In genomic region chr9:20765274-20765673, GRCm38 (mm10) we compare ENCODE assay signal across 24 mouse cellular contexts. TPM values are rescaled to one million over a fixed set of nuclear protein-coding genes. Genes with fewer than 3 reads are reported as not detected.
A peak's percentile ranks its signal among the peaks of the same experiment; 100 is the strongest.
DNase-seq lines count a peak whose midpoint lies in the region; ATAC-seq lines count a peak whose summit lies in the region.
"Had no signal": no experiment of that assay in that cellular context is flagged by ENCODE, and none has a peak within 500 bp of the region (broad histone marks: within the 10 kb centered on the region; RNA-seq: fewer than 3 reads in every experiment).

No protein-coding gene starts in this region.

- WGBS in hindbrain, embryonic 14.5 days, result 88% methylated on average over 2 of the region's 2 CpGs

- no peak overlapping the region for H3K4me3 ChIP-seq in hindbrain, embryonic 14.5 days (replicated peaks; ENCODE audit: low read length)
- H3K4me3 ChIP-seq: embryonic facial prominence, embryonic 10.5 days; forebrain, embryonic 12.5 days; hindbrain, embryonic 12.5 days; intestine, embryonic 15.5 days; left cerebral cortex, adult 2 months; limb, embryonic 10.5 days had no signal

- peak; percentile 74 for DNase-seq in CD4-positive, CD25-positive, alpha-beta regulatory T cell, adult 2 months (ENCODE audit: low read depth, low spot score)
- peak; percentile 70 for DNase-seq in T-cell, adult 2 months (ENCODE audit: low spot score)
- DNase-seq in hindbrain, embryonic 14.5 days (ENCODE audit: low spot score), result no peak
- no peak for DNase-seq in frontal cortex, postnatal 14 days (ENCODE audit: low spot score in 2 of 2)
- DNase-seq in testis, postnatal 14 days (ENCODE audit: low spot score), result no peak
- DNase-seq in adipocyte (ENCODE audit: low spot score), result no peak
- DNase-seq: cerebellum, adult 8-10 months; heart, adult 11 months; kidney, adult 9 months; kidney, postnatal 25 days; liver, postnatal 0 days; lung, postnatal 10 days had no signal

- H3K4me2 ChIP-seq in hindbrain, embryonic 14.5 days (replicated peaks), result no peak overlapping the region
- H3K4me2 ChIP-seq: forebrain, embryonic 12.5 days; hindbrain, embryonic 12.5 days; intestine, embryonic 15.5 days had no signal

- H3K9me3 ChIP-seq in hindbrain, embryonic 14.5 days (ENCODE audit: control insufficient read depth, low read length), result no peaks in the 10 kb centered on the region
- H3K9me3 ChIP-seq: embryonic facial prominence, embryonic 10.5 days; forebrain, embryonic 12.5 days; hindbrain, embryonic 12.5 days; intestine, embryonic 15.5 days; limb, embryonic 10.5 days had no signal

- no peaks in the 10 kb centered on the region for H3K4me1 ChIP-seq in hindbrain, embryonic 14.5 days (replicated peaks; ENCODE audit: control insufficient read depth, insufficient read depth, low read length)
- H3K4me1 ChIP-seq: embryonic facial prominence, embryonic 10.5 days; intestine, embryonic 15.5 days had no signal

- H3K36me3 ChIP-seq in hindbrain, embryonic 14.5 days (replicated peaks; ENCODE audit: control insufficient read depth, insufficient read depth), result no peaks in the 10 kb centered on the region
- H3K36me3 ChIP-seq: embryonic facial prominence, embryonic 10.5 days; forebrain, embryonic 12.5 days; hindbrain, embryonic 12.5 days; intestine, embryonic 15.5 days; limb, embryonic 10.5 days had no signal

- no peaks in the 10 kb centered on the region for H3K27me3 ChIP-seq in hindbrain, embryonic 14.5 days (ENCODE audit: control insufficient read depth, insufficient read depth, low read length)
- H3K27me3 ChIP-seq: forebrain, embryonic 12.5 days; intestine, embryonic 15.5 days; Patski had no signal

- H3K27ac ChIP-seq in hindbrain, embryonic 14.5 days, result no peak overlapping the region
- H3K27ac ChIP-seq: embryonic facial prominence, embryonic 10.5 days; forebrain, embryonic 12.5 days; hindbrain, embryonic 12.5 days; intestine, embryonic 15.5 days; left cerebral cortex, adult 2 months; limb, embryonic 10.5 days had no signal

- ATAC-seq in inflammation-experienced regulatory T-cells, adult 6 months, result peak; percentile 90
- ATAC-seq in hindbrain, embryonic 14.5 days (ENCODE audit: low FRiP score), result no peak
- ATAC-seq: intestine, embryonic 15.5 days; liver, postnatal 0 days; midbrain, embryonic 16.5 days; Patski had no signal

- no peak overlapping the region for H3K9ac ChIP-seq in hindbrain, embryonic 14.5 days
- H3K9ac ChIP-seq: forebrain, embryonic 12.5 days; hindbrain, embryonic 12.5 days; intestine, embryonic 15.5 days; liver, postnatal 0 days had no signal

RNA-seq across cellular contexts. Expression of gene Olfm2, which starts 19.1 kb away (rescaled TPM):
- under 1 TPM in 1 of 3 experiments, not detected in 2; 0.90 TPM for polyA plus RNA-seq in inflammation-experienced regulatory T-cells, adult 6 months (2017; shearing (Covaris generic))
- 185 and 207 TPM in 2 replicates for polyA plus RNA-seq in hindbrain, embryonic 14.5 days (2014; fragmentation: Nextera tagmentation; extraction: Ambion mirVana)

RNA-seq across cellular contexts. Expression of gene Col5a3, which starts 49.6 kb away (rescaled TPM):
- not detected for polyA plus RNA-seq in inflammation-experienced regulatory T-cells, adult 6 months (2017; shearing (Covaris generic))
- polyA plus RNA-seq in hindbrain, embryonic 14.5 days (2014; fragmentation: Nextera tagmentation; extraction: Ambion mirVana), result 0.66 and 0.74 TPM in 2 replicates

RNA-seq across cellular contexts. Expression of gene Rdh8, which starts 53.0 kb away (rescaled TPM):
- not detected for polyA plus RNA-seq in inflammation-experienced regulatory T-cells, adult 6 months (2017; shearing (Covaris generic))
- polyA plus RNA-seq in hindbrain, embryonic 14.5 days (2014; fragmentation: Nextera tagmentation; extraction: Ambion mirVana), result not detected in 2 replicates
- polyA plus RNA-seq: embryonic facial prominence, embryonic 10.5 days; forebrain, embryonic 12.5 days; heart, embryonic 16.5 days; hindbrain, embryonic 12.5 days; intestine, embryonic 15.5 days; limb, embryonic 10.5 days; liver, adult 2 months; liver, postnatal 0 days; midbrain, embryonic 16.5 days; neural tube, embryonic 11.5 days; Patski had no signal

Comparison
In these comparisons a context has a peak if more than half of its experiments do, and no peak if none do; other contexts are left out.
1. DNase-seq: peak in CD4-positive, CD25-positive, alpha-beta regulatory T cell, adult 2 months (single experiment) and T-cell, adult 2 months (single experiment); none in hindbrain, embryonic 14.5 days (single experiment), frontal cortex, postnatal 14 days (0 of 2), testis, postnatal 14 days (single experiment) and adipocyte (single experiment).
2. RNA of gene Olfm2, which starts 19.1 kb away (polyA plus RNA-seq): 185 to 207 TPM in hindbrain, embryonic 14.5 days; 0.90 TPM in inflammation-experienced regulatory T-cells, adult 6 months; every median in the first group is over 10 times any median in the second.